Mouse (Mus musculus) adrenal gland, postnatal 25 days (tissue): ENCODE results near the gene Gp2. TPM values are rescaled to one million over a fixed set of nuclear protein-coding genes. Genes with fewer than 3 reads are reported as not detected.

Experiments
- DNase-seq: peaks from one replicate; pipeline ENCODE4 v3.0.0; 2021; ENCODE audit warnings: mixed read lengths
- long read RNA-seq: library from polyadenylated mRNA; stranded (forward); transcript quantifications from one replicate; pipeline ENCODE4 v2.0.0, GENCODE M21; 2021
- total RNA-seq: library from RNA; stranded (reverse); gene quantifications from 2 replicates; pipeline ENCODE4 v1.2.3, GENCODE M21; 2021

Gp2 gene
- not detected in 2 replicates for total RNA-seq
- long read RNA-seq = 0 reads

DNA sequence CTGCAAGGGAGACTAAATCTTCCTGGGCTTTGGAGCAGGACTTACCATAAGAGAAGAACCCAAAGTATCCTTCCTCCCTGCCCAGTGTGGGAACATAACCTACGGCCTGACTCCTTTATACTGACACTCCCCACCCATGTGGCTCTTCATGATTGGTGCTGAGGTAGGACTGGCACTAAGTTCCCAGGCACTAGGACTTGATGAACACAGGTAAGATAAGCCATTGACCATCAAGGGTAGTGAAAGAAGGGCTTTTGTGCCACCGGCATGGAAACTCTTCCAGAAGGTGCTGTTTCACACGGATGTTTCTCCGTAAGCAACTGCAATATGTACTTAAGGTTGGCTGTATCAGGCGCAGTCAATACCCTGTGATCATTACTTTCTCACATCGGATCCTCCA, at the start of gene Gp2:
Gene Gp2, minus strand, starts transcription at position 101 of the 400 bp plus-strand sequence.
- DNase-seq = no peak

DNA sequence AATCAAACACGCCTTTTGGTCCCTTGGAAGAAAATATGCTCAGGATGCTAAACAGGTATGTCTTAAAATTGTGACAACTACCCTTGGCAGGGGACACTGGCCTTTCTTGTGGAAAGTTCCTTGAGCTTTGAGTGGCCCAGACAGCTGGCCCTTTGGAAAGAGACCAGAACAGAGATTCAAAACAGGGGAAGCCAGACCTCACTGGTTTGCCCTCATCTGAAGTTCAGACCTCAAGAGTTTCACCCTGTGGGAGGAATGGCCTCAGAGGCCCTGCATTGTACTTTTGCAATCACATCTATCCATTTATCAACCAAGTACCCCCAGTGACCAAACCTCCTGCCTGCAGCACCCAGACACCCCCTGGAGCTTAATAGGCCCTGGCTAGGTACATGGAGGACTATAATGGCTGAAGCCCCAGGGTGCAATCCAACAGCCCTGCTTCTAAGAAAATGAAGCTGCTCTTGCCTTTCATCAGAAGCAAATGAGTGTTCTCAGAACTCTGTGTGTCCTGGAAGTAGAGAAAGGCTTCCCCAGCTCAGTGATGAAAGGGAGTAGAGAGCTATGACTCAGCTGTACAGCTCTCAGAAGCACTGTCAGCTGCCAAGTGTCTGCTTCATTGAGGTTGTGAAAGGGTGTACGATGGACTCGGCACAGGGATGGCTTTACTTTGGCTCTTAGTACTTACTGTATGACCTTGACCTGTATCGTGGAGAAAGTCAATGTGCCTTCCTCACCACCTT, 31.1 kb upstream of the Gp2 start:
- no peak for DNase-seq

DNA sequence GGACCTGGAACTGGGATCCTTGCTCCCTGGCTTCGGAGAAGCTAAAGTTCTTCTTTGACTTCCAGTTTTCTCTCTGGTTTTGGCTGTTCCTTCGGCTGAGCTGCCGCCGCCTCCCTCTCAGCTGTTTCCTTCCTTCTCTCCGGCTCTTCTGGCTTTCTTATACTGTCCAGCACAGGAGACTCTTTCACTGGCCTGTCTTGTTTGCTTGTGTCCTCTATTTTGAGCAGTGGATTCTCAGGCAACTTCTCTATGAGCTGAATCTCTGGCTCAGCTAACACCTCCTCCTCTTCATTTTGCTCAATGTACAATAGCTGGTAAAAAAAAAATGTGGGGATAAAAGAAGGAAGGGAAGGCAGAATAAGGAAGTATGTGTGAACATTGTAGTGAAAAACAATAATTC, 27.6 kb upstream of the Gp2 start:
- no peak for DNase-seq

DNA sequence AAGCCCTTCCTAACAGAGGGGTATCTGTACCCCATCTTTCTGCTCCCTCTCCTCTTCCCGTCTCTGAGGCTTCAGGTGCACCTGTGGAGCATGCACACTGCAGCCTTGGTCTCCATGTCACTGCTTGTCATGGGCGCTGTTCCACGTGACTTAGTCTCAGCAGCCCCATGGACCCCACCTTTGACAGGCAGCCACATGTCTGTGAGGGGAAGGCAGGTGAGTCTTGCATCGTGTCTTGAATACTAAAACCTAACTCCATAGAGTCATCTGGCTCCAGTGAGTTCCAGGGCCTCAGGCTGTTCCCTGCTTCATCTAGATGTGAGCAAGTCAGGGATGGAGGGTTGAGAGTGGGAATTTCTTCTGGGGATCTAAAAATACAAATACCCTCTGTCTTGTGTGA, 25.1 kb upstream of the Gp2 start:
- DNase-seq = no peak

DNA sequence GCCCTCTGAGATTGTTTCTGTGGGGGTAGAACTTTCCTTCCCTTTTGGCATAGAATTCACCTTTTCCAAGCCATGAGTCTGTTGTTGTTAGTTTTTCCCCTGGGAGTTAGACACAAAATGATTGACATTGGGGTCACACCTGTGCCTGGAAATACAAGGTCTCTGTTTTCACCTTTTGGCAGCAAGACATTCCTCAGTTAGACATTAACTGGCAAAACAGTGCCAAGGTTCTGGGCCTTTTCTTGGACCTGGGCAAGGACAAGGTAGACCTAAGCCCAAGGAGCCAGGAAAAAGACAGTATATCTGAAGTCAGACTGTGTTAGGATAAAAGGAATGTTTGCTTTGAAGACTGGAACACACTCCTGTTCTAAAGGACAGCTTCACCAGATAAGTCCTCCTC, 20.2 kb upstream of the Gp2 start, which contains the start of gene Umod:
Gene Umod, minus strand, starts transcription at position 27 of the 400 bp plus-strand sequence.
- no peak for DNase-seq

DNA sequence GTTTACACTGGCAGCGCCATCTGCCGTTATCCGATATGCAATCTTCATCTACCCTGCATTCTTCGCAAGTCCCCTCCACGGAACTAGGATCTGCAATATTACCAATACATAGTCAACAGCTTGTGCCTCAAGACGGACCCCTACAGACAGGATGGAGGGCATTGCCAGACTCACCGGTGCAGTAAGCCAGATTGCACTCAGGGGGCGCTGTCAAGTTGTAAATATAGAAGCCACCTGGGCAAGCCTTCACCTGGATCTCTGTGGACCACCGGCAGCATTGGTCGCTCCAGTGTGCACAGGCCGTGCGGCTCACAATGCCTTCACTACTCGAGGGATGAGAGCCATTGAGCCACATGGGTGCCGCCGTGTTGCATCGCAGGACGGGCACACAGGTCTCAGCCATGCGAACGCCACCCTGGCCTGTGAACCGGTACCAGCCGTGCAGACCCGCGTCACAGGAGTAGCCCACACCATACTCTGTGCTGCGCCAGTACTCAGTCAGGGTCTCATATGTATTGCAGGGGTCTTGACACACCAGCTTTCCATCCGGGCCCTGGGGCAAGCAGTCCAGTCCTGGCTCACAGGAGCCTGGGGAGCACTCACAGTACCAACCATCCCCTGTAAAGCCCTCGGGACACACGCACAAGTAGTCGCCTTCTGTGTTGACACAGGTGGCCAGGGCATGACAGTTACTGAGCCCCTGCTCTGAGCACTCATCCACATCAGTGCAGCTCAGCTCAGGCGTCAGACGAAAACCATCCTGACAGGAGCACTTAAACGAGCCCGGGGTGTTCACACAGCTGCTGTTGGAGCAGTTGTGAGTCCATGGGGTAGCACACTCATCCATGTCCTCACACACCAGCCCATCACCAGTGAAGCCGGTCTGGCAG, 17.7 kb upstream of the Gp2 start:
- no peak for DNase-seq

DNA sequence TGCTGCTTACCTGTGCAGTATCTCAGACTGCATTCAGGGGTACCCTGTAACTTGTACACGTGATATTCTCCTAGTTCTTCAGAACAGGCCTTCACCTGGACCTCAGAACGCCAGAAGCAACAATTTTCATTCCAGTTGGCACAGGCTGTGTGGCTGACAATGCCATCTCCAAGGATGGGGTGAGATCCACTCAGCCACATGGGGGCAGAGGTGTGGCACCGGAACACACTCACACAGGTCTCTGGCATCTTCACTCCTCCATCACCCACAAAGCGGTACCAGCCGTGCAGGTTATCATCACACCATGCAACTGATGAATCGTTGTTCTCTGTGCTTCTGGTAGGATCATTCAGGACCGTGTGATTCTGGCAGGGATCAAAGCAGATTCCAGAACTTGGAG, 4.9 kb downstream of the Gp2 start:
- no peak for DNase-seq

DNA sequence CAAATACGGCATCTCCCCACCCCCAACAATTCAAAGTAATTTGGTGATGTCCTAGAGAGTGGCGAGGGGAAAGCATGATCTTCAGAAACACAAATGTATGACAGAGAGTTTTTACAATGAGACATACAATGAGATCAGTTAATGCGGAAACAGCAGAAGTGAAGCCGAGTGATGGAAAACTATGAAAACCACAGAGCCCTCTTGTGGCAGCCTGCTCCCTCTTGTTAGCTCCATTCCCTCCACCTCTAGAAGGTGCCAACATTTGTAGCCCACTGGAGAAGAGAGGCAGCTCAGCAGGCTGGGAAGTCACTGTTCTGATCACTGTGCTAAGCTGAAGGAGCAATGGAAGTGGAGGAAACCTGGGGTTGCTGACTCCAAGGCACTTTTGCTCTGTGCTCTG, 15.2 kb downstream of the Gp2 start:
- no peak for DNase-seq

DNA sequence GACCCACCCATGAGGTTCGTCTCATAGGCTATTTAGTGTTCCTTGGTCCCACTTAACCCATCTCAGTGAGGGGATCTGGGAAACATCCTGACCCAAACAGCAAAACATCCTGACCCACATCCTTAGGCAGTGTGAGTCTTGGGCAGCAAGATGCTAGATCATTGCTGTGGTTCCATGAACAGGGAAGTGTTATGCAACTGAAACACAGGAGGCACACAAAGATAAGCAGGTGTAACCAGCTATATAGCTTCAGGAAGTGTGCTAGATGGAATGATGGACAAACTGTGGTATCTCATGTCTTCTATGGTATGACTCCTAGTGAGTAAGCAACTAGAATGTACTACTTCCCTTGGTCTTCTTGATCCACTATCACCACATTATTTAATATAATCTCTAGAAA, 17.1 kb downstream of the Gp2 start:
- DNase-seq = no peak

DNA sequence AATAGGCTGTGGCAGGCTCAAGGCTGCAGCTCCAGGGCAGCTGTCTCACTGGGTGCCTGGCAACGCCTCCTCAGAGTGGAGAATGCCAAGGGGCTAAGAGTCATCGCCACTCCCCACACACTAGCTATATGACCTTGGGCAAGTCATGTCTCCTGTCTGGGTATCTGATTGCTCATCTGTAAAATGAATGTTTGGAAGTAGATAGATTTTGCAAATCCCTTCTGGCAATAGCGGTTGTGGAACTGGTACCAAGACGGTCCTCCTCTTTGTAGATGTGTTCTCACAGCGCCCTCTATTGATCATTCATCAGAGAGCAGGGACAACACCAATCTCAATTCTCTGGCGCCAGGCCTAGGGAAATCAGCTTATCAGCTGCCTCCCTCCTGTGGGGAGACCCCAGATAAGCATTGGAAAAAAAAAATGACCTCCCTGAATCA, 31.9 kb downstream of the Gp2 start:
- DNase-seq = peak; percentile 63

DNA sequence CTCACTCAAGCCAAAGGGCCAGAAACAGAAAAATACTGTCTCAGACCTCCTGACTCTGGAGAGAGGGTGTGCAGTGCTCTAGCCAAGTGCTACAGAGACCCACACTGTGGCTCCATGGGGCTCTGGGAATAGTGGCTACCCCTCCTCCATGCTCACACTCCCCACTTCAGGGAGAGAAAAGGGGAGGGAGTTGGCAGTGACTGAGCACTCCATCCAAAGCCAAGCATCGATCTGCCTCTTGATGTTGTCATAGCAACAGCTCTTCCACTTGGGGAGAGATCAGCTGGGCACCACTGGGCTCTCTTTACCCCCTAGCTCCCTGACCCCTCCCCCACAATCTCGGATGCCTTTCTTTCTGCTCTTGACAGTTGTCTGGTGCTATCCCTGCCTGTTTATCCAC, 38.4 kb downstream of the Gp2 start:
- no peak for DNase-seq

DNA sequence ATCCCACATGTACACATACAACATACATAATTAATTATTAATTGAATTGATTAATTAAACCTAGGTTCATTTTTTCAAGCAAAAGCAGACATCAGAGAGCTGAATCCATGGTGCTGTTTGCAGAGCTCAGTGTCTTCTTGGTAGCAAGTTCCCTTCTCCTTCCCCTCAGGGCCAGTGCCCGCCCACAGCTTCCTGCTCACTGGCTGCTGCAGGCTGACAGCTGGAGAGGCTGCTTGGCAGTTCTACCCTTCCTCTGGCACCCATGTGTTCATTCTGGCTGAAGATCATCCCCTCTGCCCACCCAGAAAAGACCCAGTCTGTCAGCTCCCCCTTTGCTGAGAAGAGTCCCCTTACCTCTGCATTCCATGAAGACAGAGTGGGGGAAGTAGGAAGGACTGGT, 40.6 kb downstream of the Gp2 start:
- DNase-seq = no peak

DNA sequence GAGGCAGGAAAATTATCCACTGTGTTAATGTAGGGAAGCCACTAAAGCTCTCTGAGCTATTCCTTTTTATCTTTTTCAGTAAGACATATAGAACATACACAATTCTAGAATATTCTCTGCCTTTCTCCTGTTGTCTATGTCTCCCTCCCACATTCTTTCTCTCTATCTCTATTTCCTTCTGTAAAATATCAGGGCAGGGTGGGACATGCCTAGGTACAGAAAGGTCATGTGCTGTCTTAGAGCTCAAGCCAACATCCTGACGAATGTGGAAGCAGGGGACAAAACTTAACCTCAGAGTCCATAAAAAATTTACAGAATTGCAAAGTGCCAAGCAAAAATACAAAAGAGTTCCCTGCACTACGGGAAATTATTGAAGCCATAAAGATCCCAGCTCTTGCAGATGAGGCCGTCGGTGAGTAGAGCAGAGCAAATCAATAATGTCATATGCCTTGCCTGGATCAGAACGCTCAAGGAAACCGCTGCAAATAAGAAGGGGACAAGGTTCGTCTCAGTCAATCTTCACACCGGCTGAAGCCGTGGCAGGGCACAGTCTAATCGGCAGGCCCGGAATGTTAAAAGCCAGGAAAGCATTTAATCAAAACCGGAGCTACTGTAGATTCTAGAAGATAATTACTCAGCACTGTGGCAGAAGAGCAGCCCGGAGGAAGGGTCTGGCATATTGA, 64.9 kb downstream of the Gp2 start:
- DNase-seq = no peak

Other genes starting within 250 kb of the Gp2 start
- gene Umod, start 20.0 kb upstream of the Gp2 start, total RNA-seq = not detected in 2 replicates
- gene Acsm5, start 60.2 kb upstream of the Gp2 start, total RNA-seq = 3.0 and 3.3 TPM in 2 replicates
- gene Pdilt, start 64.2 kb upstream of the Gp2 start, total RNA-seq = not detected in 2 replicates
- gene Acsm2, start 95.1 kb upstream of the Gp2 start, total RNA-seq = not detected in 2 replicates
- 3.5 TPM in 1 of 2 replicates, not detected in the other for gene Acsm1, start 147.7 kb upstream of the Gp2 start, total RNA-seq
- gene Acsm4, start 230.7 kb upstream of the Gp2 start, total RNA-seq = not detected in 2 replicates